Mouse (Mus musculus) cortical plate, adult 2 months (tissue): ENCODE data around the gene Hras.

Experiments used
- CTCF ChIP-seq: fragments of 200-500 bp; IDR thresholded peaks from 2 replicates; pipeline ENCODE4 v1.5.1; 2011; ENCODE audit warnings: mild to moderate bottlenecking, control low read depth, low read length; ENCODE audit not compliant: insufficient read depth; ENCODE audit errors: extremely low read depth
- POLR2A ChIP-seq: fragments of 200-500 bp; IDR thresholded peaks from 2 replicates; pipeline ENCODE4 v1.6.1; 2011; ENCODE audit warnings: mild to moderate bottlenecking, low read length, control low read depth; ENCODE audit not compliant: insufficient read depth; ENCODE audit errors: extremely low read depth

- TF ChIP-seq POLR2A: no peak
- no peak for TF ChIP-seq CTCF
Measured at GRCm38 (mm10) chr7:141147044-141147443, 46.8 kb downstream of the Hras start.
